Mouse (Mus musculus) layer of hippocampus, postnatal 14 days (tissue): Measurements from ENCODE around the gene Zgrf1. TPM values are rescaled to one million over a fixed set of nuclear protein-coding genes. Genes with fewer than 3 reads are reported as not detected.
A peak's percentile ranks its signal among the peaks of the same experiment; 100 is the strongest.

ENCODE experiments used
- DNase-seq, 2 experiments: peaks; one replicate each; pipeline ENCODE4 v3.0.0; 2021 to 2022; ENCODE audit warnings: low spot score in 2 of 2, mixed read lengths in 1 of 2
- long read RNA-seq, 2 experiments: library from polyadenylated mRNA; stranded (forward); transcript quantifications; one replicate each; pipeline ENCODE4 v2.0.0; 2021
- total RNA-seq, 2 experiments: library from RNA; stranded (reverse); gene quantifications; 2 replicates each; pipeline ENCODE4 v1.2.3; 2021

Zgrf1 gene
- 1 to 10 TPM; 2.6 to 3.4 TPM for total RNA-seq
- long read RNA-seq, experiment 1 = 0 reads
- long read RNA-seq, experiment 2, partial matches to known transcripts = 0 of 1 reads
- long read RNA-seq, experiment 2, other reads (novel, unspliced or antisense) = 1 of 1 reads

DNA sequence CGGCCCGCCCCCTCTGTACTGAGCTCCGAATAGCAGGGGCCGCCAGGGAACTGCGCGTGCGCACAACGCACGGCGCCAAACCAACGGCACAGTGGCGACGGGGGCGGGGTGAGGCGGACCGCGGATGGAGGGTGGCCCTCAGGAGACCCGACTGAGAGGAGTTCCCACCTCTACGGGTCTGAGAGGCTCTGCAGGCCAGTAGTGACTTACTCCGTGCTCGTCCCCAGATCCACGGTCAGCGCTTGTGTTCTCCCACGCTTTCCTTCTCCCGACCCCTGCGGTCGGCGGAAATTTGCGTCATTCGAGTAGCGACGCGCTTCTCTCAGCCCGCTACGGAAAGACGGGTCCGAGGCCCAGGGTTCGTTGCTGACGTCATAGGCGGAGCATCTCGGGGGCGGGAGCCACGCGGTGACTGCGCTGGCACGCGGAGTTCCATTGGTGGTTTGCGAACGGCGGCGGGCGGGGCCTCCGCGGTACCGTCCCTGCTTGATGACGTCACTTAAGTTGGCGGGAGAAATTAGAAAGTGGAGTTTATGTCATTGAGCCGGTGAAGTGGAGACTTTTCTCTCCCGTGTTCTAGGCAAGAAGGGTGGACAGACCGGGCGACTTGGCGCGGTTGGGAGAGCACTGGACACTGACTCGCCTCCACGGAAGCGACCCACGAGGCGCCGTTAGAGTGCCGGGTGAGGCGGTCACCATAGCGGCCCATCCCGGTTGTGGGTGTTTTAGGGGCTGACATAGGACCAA, at the start of gene Zgrf1, which contains the start of gene Larp7:
Gene Zgrf1, plus strand, starts transcription at position 517 of the 747 bp plus-strand sequence.
Gene Larp7, minus strand, starts transcription at position 377 of the 747 bp plus-strand sequence.
- DNase-seq = peak; percentile 98 to 99

GRCm38 (mm10) chr3:127507878-127508783, 45.2 kb upstream of the Zgrf1 start:
- DNase-seq = no peak

GRCm38 (mm10) chr3:127511786-127512746, 41.2 kb upstream of the Zgrf1 start:
- DNase-seq = peak in 1 of 2 experiments; percentile 24

GRCm38 (mm10) chr3:127512794-127513335, 40.4 kb upstream of the Zgrf1 start:
- DNase-seq = no peak

DNA sequence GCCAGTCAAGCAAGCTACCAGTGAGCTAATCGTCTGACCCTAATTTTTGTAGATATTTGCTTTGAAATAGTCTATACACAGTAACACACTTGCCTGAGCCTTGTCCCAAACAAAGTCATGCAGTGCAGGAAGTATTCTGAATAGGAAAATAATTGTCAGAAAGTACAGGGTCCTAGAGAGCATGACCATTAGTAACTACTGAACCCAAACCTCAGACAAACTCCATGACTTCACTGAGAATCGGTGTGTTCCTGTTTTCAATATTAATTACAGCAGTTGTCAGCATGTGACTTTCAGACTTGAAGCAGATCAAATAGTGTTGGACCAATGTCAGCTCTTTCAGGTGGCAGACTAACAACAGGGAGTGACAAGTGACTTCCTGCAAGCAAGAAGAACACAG, 39.6 kb upstream of the Zgrf1 start:
- no peak for DNase-seq

GRCm38 (mm10) chr3:127515251-127515650, 38.0 kb upstream of the Zgrf1 start:
- DNase-seq = no peak

GRCm38 (mm10) chr3:127520300-127520699, 33.0 kb upstream of the Zgrf1 start:
- no peak for DNase-seq

DNA sequence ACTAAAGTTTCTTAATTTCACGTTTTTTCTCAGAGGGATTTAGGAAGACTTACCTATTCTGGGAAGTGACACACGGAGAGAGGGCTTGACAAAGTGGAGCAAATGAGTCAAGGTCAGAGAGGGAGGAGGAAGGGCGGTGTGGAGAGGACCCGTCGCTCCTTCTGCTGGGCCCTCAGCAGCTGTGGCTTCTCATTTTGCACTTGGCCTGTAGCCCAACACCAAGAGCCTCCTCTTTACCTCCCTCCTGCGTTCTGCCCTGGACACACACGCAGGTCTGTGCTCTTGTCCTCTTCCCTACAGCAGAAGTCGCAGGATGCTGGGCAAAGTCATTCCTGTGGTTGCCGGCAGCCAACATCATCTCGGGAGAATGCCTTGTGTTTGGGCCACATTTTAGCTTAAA, 32.1 kb upstream of the Zgrf1 start:
- no peak for DNase-seq

DNA sequence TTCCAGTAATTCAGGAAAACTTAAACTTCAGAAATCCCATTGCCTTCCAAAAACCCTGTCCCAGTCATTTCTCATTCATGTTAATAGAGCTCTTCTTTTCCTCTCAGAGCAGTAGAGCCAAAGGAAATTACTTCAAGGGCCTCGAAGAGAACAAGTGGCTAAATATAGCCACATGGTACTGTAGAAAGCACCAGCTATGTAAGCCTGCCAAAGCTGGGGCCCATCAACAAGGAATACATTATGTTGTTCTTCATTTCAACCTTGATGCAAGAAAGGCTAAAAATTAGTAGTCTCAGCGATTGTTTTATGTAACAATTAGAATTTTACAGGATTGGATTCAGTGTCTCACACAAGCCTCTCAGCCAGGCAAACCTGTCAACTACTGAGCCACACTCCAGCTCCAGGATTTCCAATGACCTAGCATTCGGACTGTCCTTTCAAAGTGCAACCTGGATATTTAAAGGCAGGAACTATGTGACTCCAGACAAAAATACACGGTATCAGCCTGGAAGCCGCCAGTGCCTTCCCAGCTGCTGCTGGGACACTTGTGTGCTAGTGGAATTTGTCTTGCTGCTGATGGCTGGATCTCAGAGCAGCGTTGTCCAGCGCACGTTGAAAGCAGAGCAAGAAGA, 28.0 kb upstream of the Zgrf1 start:
- DNase-seq = no peak

GRCm38 (mm10) chr3:127527465-127528034, 25.7 kb upstream of the Zgrf1 start:
- DNase-seq = peak in 1 of 2 experiments; percentile 61

DNA sequence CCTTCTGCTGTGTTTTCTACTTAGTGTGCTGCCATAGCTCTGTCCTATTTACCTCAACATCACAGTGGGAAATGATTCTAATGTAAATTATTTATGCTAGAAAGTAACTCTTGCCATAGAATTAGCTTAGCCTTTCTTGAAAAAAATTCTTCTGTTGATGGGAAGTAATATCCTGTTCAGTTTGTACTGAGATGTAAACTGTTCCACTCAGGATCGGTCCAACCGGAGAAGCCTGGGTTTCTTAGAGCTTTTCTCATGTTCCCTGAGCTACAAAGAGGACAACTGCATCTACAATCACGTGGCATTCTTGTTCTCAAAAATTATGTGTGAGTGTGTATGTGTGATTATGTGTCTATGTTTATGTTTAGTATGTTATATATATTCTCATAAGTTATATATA, 24.1 kb upstream of the Zgrf1 start:
- DNase-seq = no peak

DNA sequence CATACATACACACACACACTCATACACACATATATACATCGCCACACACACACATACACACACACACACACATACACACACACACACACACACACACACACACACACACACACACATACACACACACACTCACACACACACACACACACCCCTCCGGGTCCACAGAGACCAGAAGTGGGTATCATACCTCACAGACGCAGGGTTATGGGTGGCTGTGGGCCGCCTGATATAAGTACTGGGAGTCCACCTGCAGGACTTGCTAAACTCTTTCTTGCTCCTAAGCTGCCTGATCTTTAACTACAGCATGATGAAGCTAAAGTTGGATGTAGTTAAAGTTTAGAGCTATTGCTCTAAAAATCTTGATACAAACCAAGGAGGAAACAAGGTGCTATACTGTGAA, 23.5 kb upstream of the Zgrf1 start:
- DNase-seq = no peak

- DNase-seq = no peak
Measured at GRCm38 (mm10) chr3:127530293-127530692, 23.0 kb upstream of the Zgrf1 start.

- no peak for DNase-seq
Measured at GRCm38 (mm10) chr3:127539193-127539592, 14.1 kb upstream of the Zgrf1 start.

- DNase-seq = no peak
Measured at GRCm38 (mm10) chr3:127543976-127544375, 9.3 kb upstream of the Zgrf1 start.

GRCm38 (mm10) chr3:127544610-127545121, 8.6 kb upstream of the Zgrf1 start:
- no peak for DNase-seq

- no peak for DNase-seq
Measured at GRCm38 (mm10) chr3:127547882-127548281, 5.4 kb upstream of the Zgrf1 start.

GRCm38 (mm10) chr3:127552434-127552972, 786 bp upstream of the Zgrf1 start:
- DNase-seq = no peak

- no peak for DNase-seq
Measured at GRCm38 (mm10) chr3:127553720-127554043, 393 bp downstream of the Zgrf1 start.
